Mouse (Mus musculus): ENCODE results near the gene Cdk6.

Cdk6 gene

GRCm38 (mm10) chr5:3571266-3571665 is 230.0 kb downstream of the Cdk6 start, which contains the start of gene 1700109H08Rik:
TSS of gene 1700109H08Rik (plus strand) at chr5:3571566.
- no peak for DNase-seq (ENCODE audit: low spot score)

- DNase-seq (ENCODE audit: low spot score) = no peak
Measured at GRCm38 (mm10) chr5:3574825-3575224, 233.5 kb downstream of the Cdk6 start.

GRCm38 (mm10) chr5:3577939-3578338 is 236.7 kb downstream of the Cdk6 start:
- DNase-seq (ENCODE audit: low spot score) = no peak

DNA sequence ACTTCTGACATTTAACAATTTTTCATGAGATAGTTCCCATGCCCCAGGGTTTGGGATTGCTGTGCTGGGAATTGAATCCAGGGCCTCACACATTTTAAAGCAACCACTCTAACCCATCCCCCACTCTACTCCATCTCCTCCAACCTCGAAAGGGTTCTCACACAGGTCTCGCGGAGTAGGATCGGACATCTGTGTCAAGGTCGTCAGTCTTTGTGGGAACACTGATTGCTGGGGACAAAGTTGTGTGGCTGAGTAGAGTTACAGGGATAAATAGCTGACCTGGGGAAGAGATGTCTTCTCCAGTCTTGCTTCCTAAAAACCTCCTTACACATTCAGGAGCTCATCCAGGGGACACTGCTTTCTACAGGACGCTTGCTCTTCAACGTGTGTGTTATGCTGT is 237.8 kb downstream of the Cdk6 start:
- DNase-seq (ENCODE audit: low spot score) = no peak

Measured in left cerebral cortex, adult 11 months (tissue).